Mouse (Mus musculus) neural tube, embryonic 14.5 days (tissue): Measurements from ENCODE around the gene Dock7. TPM values are rescaled to one million over a fixed set of nuclear protein-coding genes. Genes with fewer than 3 reads are reported as not detected.

Source experiments
- polyA plus RNA-seq: library from polyadenylated mRNA; unstranded; fragments of >200 nt; fragmentation: Nextera tagmentation; extraction: Ambion mirVana; gene quantifications from 2 replicates; pipeline ENCODE4 v1.2.1, GENCODE M21; 2014

The Dock7 gene
- polyA plus RNA-seq, 1 experiment from 2014 or later = 97.1 TPM

Other genes with a start within 250 kb of the Dock7 start
- 25.3 and 25.5 TPM in 2 replicates for gene Usp1, start 197.1 kb downstream of the Dock7 start, polyA plus RNA-seq
- gene Angptl3, start 90.0 kb downstream of the Dock7 start, polyA plus RNA-seq = 2.2 and 2.8 TPM in 2 replicates
- 20.1 and 21.7 TPM in 2 replicates for gene Atg4c, start 73.0 kb upstream of the Dock7 start, polyA plus RNA-seq
- 0.24 and 0.52 TPM in 2 replicates for gene Gm12689, start 175.0 kb upstream of the Dock7 start, polyA plus RNA-seq